Mouse (Mus musculus) liver, adult (tissue): Measurements from ENCODE around the gene Axin1.

ENCODE experiments used
- GATA4 ChIP-seq: IDR thresholded peaks from 2 replicates; pipeline ENCODE4 v1.6.1; 2014; ENCODE audit warnings: mild to moderate bottlenecking, low read length; ENCODE audit not compliant: insufficient replicate concordance

Axin1 gene

GRCm38 (mm10) chr17:26138901-26139381 lies 453 bp downstream of the Axin1 start:
- TF ChIP-seq GATA4 = no peak

GRCm38 (mm10) chr17:26142796-26143195 lies 4.3 kb downstream of the Axin1 start:
- no peak for TF ChIP-seq GATA4

GRCm38 (mm10) chr17:26143386-26143785 lies 4.9 kb downstream of the Axin1 start:
- no peak for TF ChIP-seq GATA4

- no peak for TF ChIP-seq GATA4
Measured at GRCm38 (mm10) chr17:26149056-26149455, 10.6 kb downstream of the Axin1 start.

GRCm38 (mm10) chr17:26151886-26152630 lies 13.6 kb downstream of the Axin1 start:
- no peak for TF ChIP-seq GATA4

GRCm38 (mm10) chr17:26162736-26163135 lies 24.2 kb downstream of the Axin1 start:
- TF ChIP-seq GATA4 = no peak

GRCm38 (mm10) chr17:26168039-26168438 lies 29.6 kb downstream of the Axin1 start:
- no peak for TF ChIP-seq GATA4

GRCm38 (mm10) chr17:26178611-26179010 lies 40.1 kb downstream of the Axin1 start:
- no peak for TF ChIP-seq GATA4

GRCm38 (mm10) chr17:26181179-26181578 lies 42.7 kb downstream of the Axin1 start:
- TF ChIP-seq GATA4 = no peak

GRCm38 (mm10) chr17:26187592-26187991 lies 49.1 kb downstream of the Axin1 start:
- TF ChIP-seq GATA4 = no peak

- no peak for TF ChIP-seq GATA4
Measured at GRCm38 (mm10) chr17:26188091-26188805, 49.8 kb downstream of the Axin1 start.

GRCm38 (mm10) chr17:26192481-26193190 lies 54.1 kb downstream of the Axin1 start:
- no peak for TF ChIP-seq GATA4

- TF ChIP-seq GATA4 = no peak
Measured at GRCm38 (mm10) chr17:26198892-26199291, 60.4 kb downstream of the Axin1 start, which contains the start of gene Pdia2. Pdia2 (minus strand) TSS chr17:26199087.

GRCm38 (mm10) chr17:26200831-26201705 lies 62.6 kb downstream of the Axin1 start:
- no peak for TF ChIP-seq GATA4

GRCm38 (mm10) chr17:26201998-26202397 lies 63.5 kb downstream of the Axin1 start:
- no peak for TF ChIP-seq GATA4
